Mouse (Mus musculus) limb, embryonic 11.5 days (tissue): Measurements from ENCODE around the gene Stfa1. TPM values are rescaled to one million over a fixed set of nuclear protein-coding genes. Genes with fewer than 3 reads are reported as not detected.
"Not testable (repeated sequence)": the region's sequence is repeated elsewhere in the genome, so short reads cannot be mapped to it uniquely, and the experiment has no call there.

Source experiments
- ATAC-seq: fragments of 200-750 bp; cut with Nextera tagmentation; 2 replicates; pipeline ENCODE4 v1.8.0; 2017; ENCODE audit warnings: low read depth; ENCODE audit not compliant: insufficient number of reproducible peaks, low FRiP score, low TSS enrichment
- DNase-seq: peaks from one replicate; pipeline ENCODE4 v3.0.0-alpha.2; 2015; ENCODE audit warnings: low spot score
- H3K27ac ChIP-seq: fragments of 300-500 bp; sonication (generic); replicated peaks from 2 replicates; pipeline ENCODE4 v1.5.1; 2014; ENCODE audit warnings: low read depth, mild to moderate bottlenecking, low read length
- H3K27me3 ChIP-seq: fragments of 300-500 bp; sonication (generic); 2 replicates; pipeline ENCODE4 v1.6.1; 2014; ENCODE audit warnings: mild to moderate bottlenecking, low read length, mixed read lengths; ENCODE audit not compliant: control insufficient read depth, insufficient read depth
- H3K36me3 ChIP-seq: fragments of 300-500 bp; sonication (generic); 2 replicates; pipeline ENCODE4 v1.6.1; 2014; ENCODE audit warnings: mild to moderate bottlenecking, low read length, moderate library complexity, mixed read lengths; ENCODE audit not compliant: control insufficient read depth, insufficient read depth
- H3K4me1 ChIP-seq: fragments of 300-500 bp; sonication (generic); 2 replicates; pipeline ENCODE4 v1.6.1; 2014; ENCODE audit warnings: low read length, mixed read lengths; ENCODE audit not compliant: control insufficient read depth, insufficient read depth
- H3K4me2 ChIP-seq: fragments of 300-500 bp; sonication (generic); 2 replicates; pipeline ENCODE4 v1.6.1; 2014; ENCODE audit warnings: low read depth, mild to moderate bottlenecking, moderate library complexity; ENCODE audit not compliant: severe bottlenecking
- H3K4me3 ChIP-seq: fragments of 300-500 bp; sonication (generic); 2 replicates; pipeline ENCODE4 v1.5.1; 2014; ENCODE audit warnings: low read depth, low read length
- H3K9ac ChIP-seq: fragments of 300-500 bp; sonication (generic); 2 replicates; pipeline ENCODE4 v1.6.1; 2014; ENCODE audit warnings: mild to moderate bottlenecking, low read length
- H3K9me3 ChIP-seq: fragments of 300-500 bp; sonication (generic); 2 replicates; pipeline ENCODE4 v1.6.1; 2016; ENCODE audit warnings: low read length; ENCODE audit not compliant: control insufficient read depth
- WGBS: fragments of 180-500 bp; shearing (Covaris S2); extraction: QIAGEN DNeasy Blood & Tissue Kit; methylation state at CpG from one replicate; pipeline ENCODE4 v1.1.7; 2014; 5-methylcytosine and 5-hydroxymethylcytosine counted together
- polyA plus RNA-seq: library from polyadenylated mRNA; unstranded; fragments of >200 nt; fragmentation: Nextera tagmentation; extraction: Ambion mirVana; gene quantifications from 2 replicates; pipeline ENCODE4 v1.2.1, GENCODE M21; 2014

Stfa1 gene
- polyA plus RNA-seq, result 1.9 TPM in 1 of 2 replicates, not detected in the other

GRCm38 (mm10) chr16:36276796-36277195, at the start of gene Stfa1:
Stfa1 (plus strand) TSS chr16:36276951.
- not testable (repeated sequence) for H3K9me3 ChIP-seq, H3K27ac ChIP-seq, H3K9ac ChIP-seq, H3K4me2 ChIP-seq, DNase-seq, H3K36me3 ChIP-seq, H3K4me1 ChIP-seq, H3K4me3 ChIP-seq, H3K27me3 ChIP-seq, ATAC-seq
- 91% methylated on average over 4 of the region's 4 CpGs for WGBS

GRCm38 (mm10) chr16:36260585-36260984, 16.2 kb upstream of the Stfa1 start:
- ATAC-seq, H3K4me3 ChIP-seq, H3K9me3 ChIP-seq, H3K9ac ChIP-seq, H3K27ac ChIP-seq, DNase-seq, H3K36me3 ChIP-seq, H3K4me1 ChIP-seq, H3K4me2 ChIP-seq, H3K27me3 ChIP-seq: not testable (repeated sequence)

GRCm38 (mm10) chr16:36289140-36289539, 12.4 kb downstream of the Stfa1 start:
- Histone ChIP-seq H3K9ac (no peak overlapping the region), H3K27me3 (no peaks in the 10 kb centered on the region), H3K4me3 (no peak overlapping the region), H3K4me1 (no peaks in the 10 kb centered on the region), H3K36me3 (no peaks in the 10 kb centered on the region), H3K4me2 (no peak overlapping the region), H3K27ac (no peak overlapping the region), H3K9me3 (no peaks in the 10 kb centered on the region)
- DNase-seq (no peak), ATAC-seq (no peak)
- WGBS, result 81% methylated on average over 4 of the region's 4 CpGs

GRCm38 (mm10) chr16:36307631-36308030, 30.9 kb downstream of the Stfa1 start:
- no peak overlapping the region for H3K9ac ChIP-seq
- H3K27ac ChIP-seq, result no peak overlapping the region
- H3K9me3 ChIP-seq, result no peaks in the 10 kb centered on the region
- ATAC-seq (no peak), DNase-seq (no peak)
- 84% methylated on average over 4 of the region's 4 CpGs for WGBS
- no peaks in the 10 kb centered on the region for H3K4me1 ChIP-seq
- no peaks in the 10 kb centered on the region for H3K36me3 ChIP-seq
- no peak overlapping the region for H3K4me3 ChIP-seq
- no peak overlapping the region for H3K4me2 ChIP-seq
- no peaks in the 10 kb centered on the region for H3K27me3 ChIP-seq

GRCm38 (mm10) chr16:36316111-36316510, 39.4 kb downstream of the Stfa1 start:
- ATAC-seq, H3K9ac ChIP-seq, H3K9me3 ChIP-seq, DNase-seq, H3K4me1 ChIP-seq, H3K27ac ChIP-seq, H3K4me2 ChIP-seq, H3K36me3 ChIP-seq, H3K4me3 ChIP-seq, H3K27me3 ChIP-seq: not testable (repeated sequence)
- WGBS, result 89% methylated on average over 6 of the region's 6 CpGs

- Histone ChIP-seq H3K36me3 (no peaks in the 10 kb centered on the region), H3K4me3 (no peak overlapping the region), H3K9ac (no peak overlapping the region), H3K4me2 (no peak overlapping the region), H3K27ac (no peak overlapping the region), H3K27me3 (no peaks in the 10 kb centered on the region), H3K9me3 (no peaks in the 10 kb centered on the region), H3K4me1 (no peaks in the 10 kb centered on the region)
- ATAC-seq (no peak), DNase-seq (no peak)
These were observed 42.5 kb downstream of the Stfa1 start for GRCm38 (mm10) chr16:36319286-36319685.

GRCm38 (mm10) chr16:36334232-36334631, 57.5 kb downstream of the Stfa1 start, which contains the start of gene BC117090:
BC117090 (minus strand) TSS chr16:36334332.
- Histone ChIP-seq H3K9me3 (no peaks in the 10 kb centered on the region), H3K9ac (no peak within 1 kb of the TSS), H3K36me3 (no peaks in the 10 kb centered on the region), H3K4me3 (no peak within 1 kb of the TSS), H3K4me1 (no peaks in the 10 kb centered on the region), H3K4me2 (no peak within 1 kb of the TSS), H3K27ac (no peak within 1 kb of the TSS), H3K27me3 (no peaks in the 10 kb centered on the region)
- ATAC-seq (no peak), DNase-seq (no peak)
- WGBS, result 83% methylated on average over 3 of the region's 3 CpGs

Other genes starting within 250 kb of the Stfa1 start
- gene Wdr5b, start 235.8 kb upstream of the Stfa1 start, polyA plus RNA-seq, result 9.2 and 9.8 TPM in 2 replicates
- 339 and 359 TPM in 2 replicates for gene Fam162a, start 205.4 kb upstream of the Stfa1 start, polyA plus RNA-seq
- 108 and 115 TPM in 2 replicates for gene Ccdc58, start 205.3 kb upstream of the Stfa1 start, polyA plus RNA-seq
- gene Csta1, start 145.7 kb upstream of the Stfa1 start, polyA plus RNA-seq, result 0.07 and 0.21 TPM in 2 replicates
- not detected in 2 replicates for gene Stfa2l1, start 120.1 kb upstream of the Stfa1 start, polyA plus RNA-seq
- gene Gm5483, start 92.7 kb upstream of the Stfa1 start, polyA plus RNA-seq, result not detected in 2 replicates
- gene Gm5416, start 66.5 kb upstream of the Stfa1 start, polyA plus RNA-seq, result not detected in 2 replicates
- gene 2010005H15Rik, start 55.5 kb upstream of the Stfa1 start, polyA plus RNA-seq, result not detected in 2 replicates
- gene BC117090, start 57.4 kb downstream of the Stfa1 start, polyA plus RNA-seq, result not detected in 2 replicates
- gene BC100530, start 90.8 kb downstream of the Stfa1 start, polyA plus RNA-seq, result 1.2 and 1.3 TPM in 2 replicates
- not detected in 2 replicates for gene Stfa2, start 131.5 kb downstream of the Stfa1 start, polyA plus RNA-seq
- gene Stfa3, start 178.4 kb downstream of the Stfa1 start, polyA plus RNA-seq, result not detected in 2 replicates